Mouse (Mus musculus) frontal cortex, postnatal 14 days (tissue): Measurements from ENCODE around the gene Trhde.

Source experiments
- DNase-seq, 2 experiments: peaks; one replicate each; pipeline ENCODE4 v3.0.0; 2022; ENCODE audit warnings: low spot score in 2 of 2

The Trhde gene

GRCm38 (mm10) chr10:114802161-114802651, at the start of gene Trhde:
Gene Trhde, minus strand, starts transcription at chr10:114802307.
- DNase-seq = peak; percentile 21 to 30

GRCm38 (mm10) chr10:114841966-114842365, 39.9 kb upstream of the Trhde start:
- no peak for DNase-seq

GRCm38 (mm10) chr10:114841440-114841839, 39.3 kb upstream of the Trhde start:
- DNase-seq = no peak

- no peak for DNase-seq
Observed at GRCm38 (mm10) chr10:114831313-114831712, 29.2 kb upstream of the Trhde start.

GRCm38 (mm10) chr10:114808799-114809198, 6.7 kb upstream of the Trhde start:
- no peak for DNase-seq

- no peak for DNase-seq
Observed at GRCm38 (mm10) chr10:114805884-114806283, 3.8 kb upstream of the Trhde start.

- peak; percentile 20 for DNase-seq
Observed at GRCm38 (mm10) chr10:114801457-114802160, 498 bp downstream of the Trhde start.

- DNase-seq = no peak
Observed at GRCm38 (mm10) chr10:114800331-114801304, 1.5 kb downstream of the Trhde start.

- DNase-seq = no peak
Observed at GRCm38 (mm10) chr10:114799481-114799880, 2.6 kb downstream of the Trhde start.

- no peak for DNase-seq
Observed at GRCm38 (mm10) chr10:114798788-114799187, 3.3 kb downstream of the Trhde start.

- DNase-seq = no peak
Observed at GRCm38 (mm10) chr10:114798218-114798617, 3.9 kb downstream of the Trhde start.

- no peak for DNase-seq
Observed at GRCm38 (mm10) chr10:114797664-114798063, 4.4 kb downstream of the Trhde start.

- no peak for DNase-seq
Observed at GRCm38 (mm10) chr10:114796872-114797271, 5.2 kb downstream of the Trhde start.

- no peak for DNase-seq
Observed at GRCm38 (mm10) chr10:114794214-114794613, 7.9 kb downstream of the Trhde start.

GRCm38 (mm10) chr10:114765914-114766313, 36.2 kb downstream of the Trhde start:
- DNase-seq = no peak

- no peak for DNase-seq
Observed at GRCm38 (mm10) chr10:114762125-114762524, 40.0 kb downstream of the Trhde start.

GRCm38 (mm10) chr10:114759240-114759639, 42.9 kb downstream of the Trhde start:
- DNase-seq = no peak

GRCm38 (mm10) chr10:114758614-114759013, 43.5 kb downstream of the Trhde start:
- no peak for DNase-seq

- no peak for DNase-seq
Observed at GRCm38 (mm10) chr10:114742755-114743705, 59.1 kb downstream of the Trhde start.

GRCm38 (mm10) chr10:114739916-114740315, 62.2 kb downstream of the Trhde start:
- DNase-seq = no peak

- no peak for DNase-seq
Observed at GRCm38 (mm10) chr10:114737581-114737980, 64.5 kb downstream of the Trhde start.
